Mouse (Mus musculus) ES-Bruce4 (cell line): ENCODE measurements around the gene Ldlrap1.

Experiments used
- CTCF ChIP-seq: IDR thresholded peaks from one replicate; pipeline ENCODE4 v1.8.1; 2011; ENCODE audit warnings: low read depth, low read length
- POLR2A ChIP-seq: IDR thresholded peaks from one replicate; pipeline ENCODE4 v1.8.1; 2011; ENCODE audit warnings: low read length; ENCODE audit not compliant: insufficient read depth

GRCm38 (mm10) chr4:134750263-134750662 is 17.6 kb downstream of the Ldlrap1 start:
- no peak for TF ChIP-seq POLR2A
- no peak for TF ChIP-seq CTCF
